Mouse (Mus musculus) neutrophil, adult 59 days (primary cell): Measurements from ENCODE around the gene Rhot2. TPM values are rescaled to one million over a fixed set of nuclear protein-coding genes. Genes with fewer than 3 reads are reported as not detected.

ENCODE experiments used
- total RNA-seq, 2 experiments: library from RNA; stranded (reverse); gene quantifications; 1 replicate in 1 of 2; 2 replicates in 1 of 2; pipeline ENCODE4 v1.2.4; 2023

The Rhot2 gene
- 10 to 100 TPM; 26.9 to 30.9 TPM for total RNA-seq

DNA sequence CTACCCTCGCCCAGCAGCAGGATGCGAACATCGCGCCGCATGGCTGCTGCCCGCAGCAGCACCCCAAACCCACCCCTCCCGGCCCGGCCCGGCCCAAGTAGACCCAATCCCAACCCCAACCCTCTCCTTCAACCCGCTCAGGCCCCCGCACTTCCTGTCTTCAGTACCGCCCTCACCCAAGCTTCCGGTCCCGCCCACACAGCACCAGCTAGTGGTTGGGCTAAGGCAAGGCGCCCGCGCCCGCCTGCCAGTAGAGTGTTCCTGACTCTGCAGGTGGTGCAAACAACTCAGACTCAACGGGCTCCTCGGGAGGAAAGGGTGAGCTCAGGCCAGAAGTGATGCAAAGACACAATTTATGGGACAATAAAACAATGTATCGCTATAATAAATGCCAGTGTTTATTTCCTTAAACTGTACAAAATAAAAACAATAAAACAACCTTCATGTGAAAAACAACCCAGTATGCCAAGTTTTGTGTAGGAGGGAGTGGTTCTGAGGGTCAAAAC, at the start of gene Rhot2:
TSS of gene Rhot2 (minus strand) at position 456 of the 506 bp plus-strand sequence.

DNA sequence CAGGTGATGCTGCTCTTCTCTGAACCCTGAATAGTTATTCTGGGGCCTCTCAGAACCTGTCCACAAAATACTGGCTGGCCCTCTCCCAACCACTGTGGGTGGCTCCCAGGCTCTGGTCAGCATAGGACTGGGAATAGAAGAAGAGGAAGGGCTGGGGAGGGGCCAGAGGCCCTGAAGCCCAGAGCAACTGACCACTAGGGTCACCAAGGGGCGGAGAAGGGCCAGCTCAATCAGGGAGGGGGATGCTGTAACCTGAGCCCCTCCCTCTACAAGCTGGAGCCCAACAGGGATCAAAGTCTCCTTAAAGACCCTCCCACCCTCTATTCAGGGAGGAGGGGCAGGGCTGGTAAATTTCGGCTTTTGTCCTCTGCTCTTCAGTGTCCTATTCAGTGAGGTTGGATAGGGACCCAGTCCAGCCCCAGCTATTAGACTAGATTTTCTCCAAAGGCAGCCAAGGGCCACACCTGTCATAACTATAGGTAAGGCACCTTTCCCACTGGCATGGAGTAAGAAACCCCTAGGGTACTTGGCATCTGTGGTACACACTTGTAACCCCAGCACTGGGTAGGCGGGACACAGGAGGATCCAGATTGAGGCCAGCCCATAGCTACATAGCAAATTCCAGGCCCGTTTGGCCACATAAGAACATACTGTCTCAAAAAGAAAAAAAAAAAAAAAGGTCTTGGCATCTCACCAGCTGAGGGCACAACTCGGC, 35.7 kb upstream of the Rhot2 start, which contains the start of gene Wfikkn1:
TSS of gene Wfikkn1 (minus strand) at position 663 of the 715 bp plus-strand sequence.

DNA sequence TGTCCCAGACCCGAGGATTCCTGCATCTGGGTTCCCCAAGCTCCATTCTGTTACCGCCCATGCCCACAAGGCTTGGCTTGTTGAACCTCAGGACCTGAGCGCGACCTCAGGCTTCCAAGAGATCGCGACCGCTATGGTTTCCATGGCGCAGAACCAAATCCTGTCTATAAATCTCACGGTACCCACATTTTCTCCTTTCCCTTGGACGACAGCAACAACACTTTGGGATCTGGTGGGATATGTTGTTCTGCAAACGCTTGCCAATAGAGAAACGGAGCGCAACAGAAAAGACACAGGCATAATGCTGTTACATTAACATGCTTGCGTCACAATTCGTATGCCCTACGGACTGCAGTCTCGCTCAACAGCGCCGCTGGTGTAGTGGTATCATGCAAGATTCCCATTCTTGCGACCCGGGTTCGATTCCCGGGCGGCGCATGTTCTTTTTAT, 30.1 kb upstream of the Rhot2 start, which contains the start of gene Mettl26:
TSS of gene Mettl26 (plus strand) at position 354 of the 450 bp plus-strand sequence.

DNA sequence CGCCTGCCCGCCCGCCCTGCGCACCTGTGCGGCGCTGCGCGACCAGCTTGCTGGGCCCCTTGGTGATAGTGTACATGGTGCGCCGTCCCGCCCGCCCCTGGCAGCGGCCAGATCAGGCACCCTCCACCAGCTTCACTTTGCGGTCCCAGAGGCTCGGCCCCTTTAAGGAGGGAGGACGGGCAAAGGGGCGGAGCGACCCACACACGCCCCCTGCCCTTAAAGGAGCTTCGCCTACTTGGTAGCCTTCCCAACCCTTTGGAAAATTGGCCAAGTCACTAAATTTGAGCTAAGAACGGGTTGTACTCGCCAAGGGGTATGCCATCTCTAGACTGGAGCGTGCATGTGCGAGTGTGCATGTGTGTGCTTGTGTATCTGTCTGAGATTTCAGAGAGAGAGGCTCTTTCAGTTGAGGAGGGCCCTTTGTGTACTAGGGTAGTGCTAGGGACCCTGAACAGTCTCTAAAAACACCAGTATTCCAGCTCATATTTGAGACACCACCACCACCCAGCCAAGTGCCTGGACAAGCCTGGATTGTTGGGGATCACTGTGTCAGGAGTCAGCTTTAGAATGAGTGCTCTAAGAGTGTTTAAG, 24.0 kb upstream of the Rhot2 start, which contains the start of gene Mcrip2:
TSS of gene Mcrip2 (minus strand) at position 164 of the 591 bp plus-strand sequence.

DNA sequence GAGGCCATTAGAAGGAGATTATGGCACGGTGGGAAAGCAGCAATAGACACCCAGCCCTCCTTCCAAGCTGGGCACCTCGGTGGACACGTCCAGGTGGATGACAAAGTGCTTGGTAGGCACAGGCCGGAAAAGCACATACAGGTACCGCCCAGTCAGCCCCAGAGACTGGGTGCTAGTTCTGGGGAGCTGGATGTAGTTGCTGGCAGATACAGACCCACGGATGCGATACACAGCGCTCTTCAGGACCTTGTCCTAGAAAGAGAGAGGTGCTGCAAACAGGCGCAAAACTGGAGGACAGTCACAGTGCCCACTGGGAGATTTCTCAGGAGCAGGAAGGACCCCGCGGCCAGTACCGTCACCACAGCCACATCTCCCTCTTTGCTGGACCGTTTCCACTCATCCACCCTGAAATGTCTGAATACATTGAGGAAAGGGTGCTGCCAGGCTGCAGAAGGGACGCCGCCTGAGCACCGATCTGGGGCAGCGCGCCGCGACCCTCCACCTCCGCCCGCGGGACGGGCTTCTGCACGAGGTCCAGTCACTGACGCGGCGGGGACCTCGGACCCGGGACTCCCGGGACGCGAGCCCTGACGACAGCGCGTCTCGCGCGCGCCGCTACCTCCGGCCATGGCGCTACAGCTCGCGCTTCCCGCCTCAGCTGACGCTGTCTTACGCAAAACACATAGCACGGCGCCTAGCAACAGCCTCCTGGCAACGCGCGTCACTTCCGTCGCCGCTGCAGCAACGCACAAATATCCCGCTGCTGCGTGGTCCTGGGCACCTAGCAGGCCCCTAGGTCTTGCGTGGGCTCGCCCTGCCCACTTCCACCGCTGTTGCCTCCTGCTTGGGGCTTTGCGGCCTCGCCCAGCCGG, 16.4 kb upstream of the Rhot2 start, which contains the start of gene Wdr90:
TSS of gene Wdr90 (minus strand) at position 670 of the 872 bp plus-strand sequence.

DNA sequence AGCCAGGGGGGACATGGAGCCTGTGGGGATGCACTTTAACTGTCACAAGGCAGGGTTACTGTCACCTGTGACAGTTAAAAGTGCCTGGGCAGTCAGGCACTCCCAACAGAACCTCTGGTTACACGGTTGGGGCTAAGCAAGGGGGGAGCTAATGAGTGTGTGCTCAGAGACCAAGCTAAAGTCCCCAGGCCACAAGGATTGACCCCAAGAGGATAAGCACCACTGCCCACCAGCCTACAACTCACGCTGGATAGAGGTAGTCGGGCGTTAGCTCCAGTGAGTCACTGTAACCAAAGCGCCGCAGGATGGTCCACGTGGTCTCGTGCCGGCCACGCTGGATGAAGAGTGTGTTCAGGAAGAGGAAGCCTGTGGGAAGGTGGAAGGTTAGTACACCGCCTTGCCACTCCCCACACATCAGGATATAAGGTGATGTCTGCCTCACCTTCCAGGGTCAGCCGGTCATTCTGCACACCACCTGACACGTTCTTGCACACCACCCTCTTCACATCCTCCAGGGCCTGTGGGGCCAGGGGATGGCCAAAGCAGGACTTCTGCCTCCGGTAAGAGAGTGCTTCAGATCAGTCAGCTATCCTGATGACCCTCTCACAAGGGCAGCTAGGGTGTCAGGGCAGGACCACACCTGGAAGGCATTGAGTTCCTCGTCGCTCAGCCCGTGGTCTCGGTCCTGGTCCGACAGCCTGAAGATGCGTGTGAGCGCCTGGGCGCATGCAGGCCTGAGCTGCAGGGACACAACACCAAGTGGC, 3.4 kb downstream of the Rhot2 start, which contains the start of gene Gm20683:
TSS of gene Gm20683 (minus strand) at position 647 of the 764 bp plus-strand sequence.

DNA sequence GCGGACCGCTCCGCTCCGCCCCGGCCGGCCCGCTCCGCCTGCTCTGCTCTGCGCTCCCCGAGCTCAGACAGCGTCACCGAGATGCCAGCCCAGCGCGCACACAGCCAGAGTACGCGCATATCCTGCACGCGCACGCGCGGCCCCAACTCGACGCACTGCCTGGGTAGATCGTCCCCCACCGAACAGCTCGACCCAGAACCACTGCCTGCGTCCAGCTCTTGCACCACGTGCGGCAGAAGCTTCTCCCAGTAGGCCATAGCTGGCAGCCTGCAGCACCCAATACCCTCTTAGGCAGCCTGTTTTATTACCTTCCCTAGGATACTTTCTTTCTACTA, 7.6 kb downstream of the Rhot2 start, which contains the start of gene Rhbdl1:
TSS of gene Rhbdl1 (minus strand) at position 220 of the 335 bp plus-strand sequence.

DNA sequence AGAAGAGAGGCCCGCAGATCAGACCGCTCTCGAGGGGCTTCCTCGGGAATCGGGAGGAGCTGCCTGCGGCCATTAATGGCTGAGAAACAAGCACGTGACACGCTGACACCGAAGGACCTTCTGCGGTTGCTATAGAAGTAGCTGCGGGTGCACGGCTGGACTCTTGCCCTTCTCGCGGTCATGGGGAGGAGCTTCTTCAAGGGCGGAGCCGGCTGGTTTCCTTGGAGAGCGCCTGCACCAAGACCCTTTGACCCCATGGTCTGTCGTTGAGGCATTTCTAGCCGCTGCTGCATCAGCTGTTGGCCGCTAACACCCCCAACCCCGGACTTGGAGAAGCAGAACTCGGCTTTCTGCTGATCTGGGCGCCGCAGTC, 11.4 kb downstream of the Rhot2 start, which contains the start of gene Stub1:
TSS of gene Stub1 (minus strand) at position 114 of the 373 bp plus-strand sequence.

DNA sequence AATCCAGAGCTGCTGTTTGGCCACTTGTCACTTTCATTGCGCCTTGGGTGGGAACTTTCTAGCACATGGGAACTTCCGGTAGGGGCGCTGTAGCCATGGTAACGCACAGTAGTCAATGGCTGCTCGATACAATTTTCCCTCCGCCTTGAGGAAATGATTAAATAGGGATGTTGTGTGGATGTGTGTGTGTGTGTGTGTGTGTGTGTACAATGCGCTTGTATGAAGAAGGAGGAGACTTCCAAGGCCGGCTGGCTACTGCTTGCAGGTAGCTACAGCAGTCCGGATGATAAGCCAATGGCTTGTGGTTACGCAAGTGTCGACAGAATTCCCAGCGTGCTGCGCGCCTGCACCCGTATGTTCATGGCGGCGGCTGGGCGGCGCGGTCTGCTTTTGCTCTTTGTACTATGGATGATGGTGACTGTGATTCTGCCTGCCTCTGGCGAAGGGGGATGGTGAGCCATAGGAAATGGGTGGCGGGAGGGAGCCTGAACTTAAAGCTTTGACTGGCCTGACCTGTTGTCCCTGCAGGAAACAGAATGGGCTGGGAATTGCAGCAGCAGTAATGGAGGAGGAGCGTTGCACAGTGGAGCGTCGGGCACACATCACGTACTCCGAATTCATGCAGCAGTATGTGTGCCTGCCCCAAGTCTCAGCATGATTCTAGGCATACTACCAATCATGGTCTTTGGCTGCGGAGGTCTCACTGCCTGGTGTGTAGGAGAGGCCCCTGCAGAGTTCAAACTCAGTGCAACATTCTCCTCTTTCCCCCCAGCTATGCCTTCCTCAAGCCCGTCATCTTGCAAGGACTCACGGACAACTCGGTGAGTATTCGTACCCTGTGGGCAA, 15.7 kb downstream of the Rhot2 start, which contains the start of gene Jmjd8:
TSS of gene Jmjd8 (plus strand) at position 156 of the 846 bp plus-strand sequence.

DNA sequence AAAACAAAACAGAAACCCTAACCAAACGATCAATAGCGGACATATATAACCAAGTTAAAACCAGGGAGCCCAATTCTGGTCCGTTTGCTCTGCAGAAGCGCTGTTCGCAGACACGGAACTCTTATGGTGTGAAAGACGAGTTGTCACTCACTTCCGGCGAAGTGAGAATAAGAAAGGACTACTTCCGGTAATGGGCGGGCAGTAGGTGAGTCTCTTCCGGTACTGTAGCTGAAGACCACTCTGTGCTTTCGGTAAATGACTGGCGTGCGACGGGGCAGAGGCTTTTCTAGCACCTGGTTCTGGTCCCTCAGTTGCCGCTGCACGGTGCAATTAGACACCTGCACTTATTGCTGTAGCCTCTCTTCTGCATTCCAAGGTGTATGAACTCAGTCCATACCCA, 21.2 kb downstream of the Rhot2 start, which contains the start of gene Wdr24:
TSS of gene Wdr24 (plus strand) at position 176 of the 400 bp plus-strand sequence.

DNA sequence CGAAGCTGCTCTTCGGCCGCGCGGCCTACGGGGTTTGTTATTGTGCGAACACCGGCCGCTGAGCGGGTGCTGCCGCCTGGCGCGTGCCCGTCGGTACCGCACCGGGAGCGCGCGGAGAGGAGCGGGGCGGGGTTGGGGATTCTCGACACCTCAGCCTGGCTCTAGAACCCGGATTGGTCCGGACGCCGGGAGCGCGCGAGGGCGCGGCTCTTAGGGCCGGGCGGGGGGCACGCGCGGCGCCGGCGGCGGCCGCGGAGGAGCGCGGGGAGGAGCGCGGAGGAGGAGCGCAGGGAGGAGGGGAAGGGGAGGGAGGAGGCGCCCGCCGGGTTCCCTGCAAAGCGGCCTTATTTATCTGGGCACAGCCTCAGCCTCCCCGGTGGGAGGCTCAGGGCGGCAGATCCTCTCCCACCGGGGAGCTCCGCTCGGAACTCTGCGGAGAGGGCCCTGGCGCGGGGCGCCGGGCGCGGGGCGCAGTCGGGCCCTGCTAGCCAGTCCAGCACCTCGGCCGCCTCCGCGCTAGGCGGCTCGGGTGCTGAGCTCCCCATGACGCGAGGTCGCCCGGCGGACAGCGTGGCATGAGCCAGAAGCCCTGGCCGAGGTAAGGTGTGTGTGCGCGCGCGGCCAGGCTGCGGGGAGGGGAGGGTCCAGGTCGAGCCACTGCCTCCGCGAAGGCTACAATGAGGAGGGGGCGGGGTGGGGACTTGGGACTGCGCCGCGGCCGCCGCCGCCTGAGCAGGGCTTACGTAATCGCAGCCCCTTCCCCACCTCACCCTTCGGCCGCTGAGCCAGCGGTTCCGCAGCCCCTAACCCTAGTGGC, 35.7 kb downstream of the Rhot2 start, which contains the start of gene Fbxl16:
TSS of gene Fbxl16 (plus strand) at position 297 of the 817 bp plus-strand sequence.

DNA sequence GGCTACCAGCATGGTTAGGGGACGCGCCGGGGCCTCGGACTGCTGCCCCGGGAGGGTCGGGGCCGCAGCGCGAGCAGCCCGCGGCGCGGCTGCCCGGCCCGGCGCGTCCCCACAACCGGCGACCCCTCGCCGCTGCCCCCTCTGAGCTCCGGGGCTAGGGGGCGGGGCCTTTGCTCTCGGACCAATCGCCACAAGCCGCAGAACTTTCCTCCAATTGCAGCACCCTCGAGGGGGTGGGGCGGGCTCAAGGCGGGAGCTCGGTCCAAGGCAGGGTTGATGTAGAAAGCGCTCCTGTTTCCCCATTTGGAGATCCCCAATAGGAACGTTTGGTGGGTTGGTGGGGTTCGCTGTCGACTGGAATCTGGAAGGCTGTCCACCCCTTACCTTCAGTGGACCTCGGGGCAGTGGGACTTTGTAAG, 47.7 kb downstream of the Rhot2 start, which contains the start of gene Metrn:
TSS of gene Metrn (minus strand) at position 186 of the 419 bp plus-strand sequence.

DNA sequence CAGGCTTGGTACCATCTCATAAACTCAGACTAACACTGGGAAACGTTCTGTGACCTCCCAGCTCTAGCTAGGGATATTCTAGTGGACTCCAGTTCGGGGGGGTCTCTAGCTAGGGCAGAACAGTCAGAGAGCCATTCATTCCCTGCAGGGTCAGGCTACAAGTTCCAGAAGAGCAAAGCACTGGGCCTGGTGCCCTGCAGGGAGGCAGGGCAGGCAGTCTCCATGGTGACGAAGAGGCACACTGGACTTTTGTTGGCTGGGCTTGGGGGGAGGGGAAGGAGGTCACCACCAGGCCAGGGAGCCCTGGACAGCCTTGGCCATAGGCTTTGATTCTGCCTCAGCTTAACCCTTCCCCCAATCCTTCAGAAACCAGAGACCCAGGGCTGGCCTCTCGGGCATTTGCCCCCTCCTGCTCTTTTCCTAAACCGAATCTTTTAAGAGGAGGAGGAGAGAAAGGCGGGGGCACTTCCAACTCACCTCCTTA, 49.0 kb downstream of the Rhot2 start, which contains the start of gene AC134908.4:
TSS of gene AC134908.4 (minus strand) at position 51 of the 484 bp plus-strand sequence.

DNA sequence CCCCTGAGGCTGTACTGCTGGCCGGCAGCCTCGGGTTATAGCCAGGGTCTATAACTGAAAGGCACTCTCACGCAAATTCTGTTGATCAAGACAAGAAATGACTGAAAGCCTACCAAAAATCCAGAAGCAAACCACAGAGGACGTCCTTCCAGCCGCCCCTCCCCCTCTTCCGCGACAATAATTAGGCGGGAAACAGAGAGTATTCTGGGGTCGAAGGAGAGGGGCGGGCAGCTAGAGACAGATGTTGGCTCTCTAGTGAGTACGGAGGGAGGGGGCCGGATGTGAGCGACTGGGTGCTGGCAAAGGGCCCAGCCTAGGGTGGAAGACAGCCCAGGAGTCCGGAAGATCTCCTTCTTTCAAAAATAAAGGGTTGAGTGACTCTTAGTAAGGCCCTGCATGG, 52.0 kb downstream of the Rhot2 start, which contains the start of gene Fam173a:
TSS of gene Fam173a (minus strand) at position 287 of the 400 bp plus-strand sequence.

Other genes starting within 250 kb of the Rhot2 start
- gene Gng13, start 127.7 kb downstream of the Rhot2 start, total RNA-seq = not detected
- 10 to 100 TPM; 17.5 to 23.6 TPM for gene Chtf18, start 117.4 kb downstream of the Rhot2 start, total RNA-seq
- gene Rpusd1, start 117.2 kb downstream of the Rhot2 start, total RNA-seq = 1 to 10 TPM; 6.1 to 6.7 TPM
- under 1 TPM in 1 of 2 experiments, not detected in 1; 0.13 TPM for gene Mslnl, start 108.8 kb downstream of the Rhot2 start, total RNA-seq
- gene Msln, start 90.5 kb downstream of the Rhot2 start, total RNA-seq = not detected
- gene Narfl, start 71.1 kb downstream of the Rhot2 start, total RNA-seq = 10 to 100 TPM; 25.5 to 25.9 TPM
- gene Haghl, start 59.2 kb downstream of the Rhot2 start, total RNA-seq = 10 to 100 TPM; 13.5 to 17.7 TPM
- not detected for gene Ccdc78, start 58.3 kb downstream of the Rhot2 start, total RNA-seq
- gene Fam173a, start 52.0 kb downstream of the Rhot2 start, total RNA-seq = 10 to 100 TPM; 32.0 to 35.0 TPM
- gene AC134908.4, start 49.2 kb downstream of the Rhot2 start, total RNA-seq = not detected
- gene Metrn, start 47.7 kb downstream of the Rhot2 start, total RNA-seq = 10 to 100 TPM; 14.4 to 17.6 TPM
- not detected for gene Fbxl16, start 35.8 kb downstream of the Rhot2 start, total RNA-seq
- gene Wdr24, start 21.2 kb downstream of the Rhot2 start, total RNA-seq = 10 to 100 TPM; 12.5 to 13.4 TPM
- 10 to 100 TPM; 10.6 to 14.6 TPM for gene Jmjd8, start 16.0 kb downstream of the Rhot2 start, total RNA-seq
- 10 to 100 TPM; 43.4 to 51.8 TPM for gene Stub1, start 11.4 kb downstream of the Rhot2 start, total RNA-seq
- 1 to 10 TPM; 1.2 to 2.7 TPM for gene Rhbdl1, start 7.6 kb downstream of the Rhot2 start, total RNA-seq
- gene Gm20683, start 3.1 kb downstream of the Rhot2 start, total RNA-seq = 1 to 10 TPM; 1.3 to 1.8 TPM
- gene Wdr90, start 16.6 kb upstream of the Rhot2 start, total RNA-seq = 10 to 100 TPM; 20.0 to 21.9 TPM
- 1 to 10 TPM; 3.5 to 4.6 TPM for gene Mcrip2, start 23.9 kb upstream of the Rhot2 start, total RNA-seq
- 10 to 100 TPM; 10.1 to 10.6 TPM for gene Mettl26, start 30.2 kb upstream of the Rhot2 start, total RNA-seq
- 1 to 10 TPM; 3.2 to 4.9 TPM for gene Wfikkn1, start 36.0 kb upstream of the Rhot2 start, total RNA-seq
- gene Rab40c, start 74.9 kb upstream of the Rhot2 start, total RNA-seq = 10 to 100 TPM; 16.9 to 19.1 TPM
- 10 to 100 TPM; 45.9 to 71.2 TPM for gene Pigq, start 100.1 kb upstream of the Rhot2 start, total RNA-seq
- gene Nhlrc4, start 100.1 kb upstream of the Rhot2 start, total RNA-seq = under 1 TPM in 1 of 2 experiments, not detected in 1; 0.22 TPM
- not detected for gene A930017K11Rik, start 107.7 kb upstream of the Rhot2 start, total RNA-seq
- 10 to 100 TPM; 13.5 to 19.1 TPM for gene Capn15, start 140.9 kb upstream of the Rhot2 start, total RNA-seq
- 1 to 10 TPM; 1.5 to 2.1 TPM for gene Rab11fip3, start 224.7 kb upstream of the Rhot2 start, total RNA-seq
- 1 to 10 TPM; 4.0 TPM for gene Decr2, start 245.5 kb upstream of the Rhot2 start, total RNA-seq